Mouse (Mus musculus): ENCODE measurements at regions not wholly inside any gene's neighbourhood (a gene's known extent, or its start where the extent isn't known, plus 50 kb on each side); places are given as distances from the start of the nearest gene placed in this dataset.
A peak's percentile ranks its signal among the peaks of the same experiment; 100 is the strongest.

DNA sequence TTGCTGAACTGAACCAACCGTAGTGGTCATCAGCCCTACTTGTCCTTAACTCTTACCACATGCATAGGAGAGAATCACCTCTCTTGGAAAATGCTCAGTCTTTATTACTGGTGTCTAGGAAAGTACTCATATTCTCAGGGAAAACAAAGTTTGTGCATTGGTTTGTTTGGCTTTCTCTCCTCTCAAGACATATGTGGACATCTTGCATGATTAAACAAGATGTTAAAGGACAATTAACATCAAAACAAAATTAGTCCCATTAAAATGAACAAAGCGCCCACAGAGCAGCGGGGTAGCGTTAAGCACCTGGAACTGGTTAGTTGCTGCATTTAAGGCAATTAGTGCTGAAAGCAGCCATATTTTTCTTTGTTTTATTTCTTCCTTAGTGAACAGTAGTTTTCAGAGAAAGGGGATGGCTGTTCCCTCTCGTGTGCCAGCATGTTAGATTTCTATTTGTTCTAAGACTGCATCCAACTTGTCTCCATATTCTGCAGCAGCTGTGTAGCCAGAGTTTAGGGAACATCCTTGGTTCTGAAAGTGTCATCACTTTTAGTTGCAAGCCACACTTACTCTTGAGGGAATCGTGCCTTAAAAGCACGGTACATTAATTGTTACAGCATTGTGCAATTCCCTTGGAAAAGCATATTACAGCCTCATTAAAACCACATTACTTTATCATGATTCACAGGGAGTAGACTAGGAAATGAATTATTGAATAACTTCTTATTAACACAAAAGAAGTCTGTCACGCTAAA, 137.7 kb downstream of the Ube2u start:
- DNase-seq (ENCODE audit: low spot score in 2 of 2): no peak

DNA sequence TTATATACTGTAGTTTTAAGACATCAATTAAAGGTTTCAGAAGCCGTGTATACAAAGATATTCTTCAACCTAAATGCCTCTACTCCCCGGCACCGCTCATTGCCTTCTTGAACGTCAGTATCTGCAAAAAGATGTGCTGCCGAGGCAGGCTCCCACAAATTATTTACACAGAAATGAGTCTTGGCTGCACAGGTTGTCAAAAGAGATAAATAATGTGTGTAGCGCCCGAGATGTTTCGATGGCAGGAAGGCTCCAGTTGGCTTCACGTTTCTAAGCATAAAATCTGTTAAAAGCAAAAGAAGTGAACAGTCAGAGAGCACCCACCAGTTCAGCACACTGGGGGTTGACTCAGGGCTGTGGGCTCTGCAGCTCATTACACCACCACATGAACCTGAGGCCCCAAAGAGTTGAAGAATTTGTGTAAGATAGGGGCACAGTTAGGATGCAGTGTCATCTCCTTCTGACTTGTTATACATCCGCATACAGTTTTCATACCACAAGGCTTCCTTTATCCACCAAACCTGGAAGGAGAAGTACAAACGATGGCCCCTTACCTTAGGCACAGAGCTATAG, 138.4 kb downstream of the Ube2u start:
- DNase-seq (ENCODE audit: low spot score in 2 of 2): no peak

DNA sequence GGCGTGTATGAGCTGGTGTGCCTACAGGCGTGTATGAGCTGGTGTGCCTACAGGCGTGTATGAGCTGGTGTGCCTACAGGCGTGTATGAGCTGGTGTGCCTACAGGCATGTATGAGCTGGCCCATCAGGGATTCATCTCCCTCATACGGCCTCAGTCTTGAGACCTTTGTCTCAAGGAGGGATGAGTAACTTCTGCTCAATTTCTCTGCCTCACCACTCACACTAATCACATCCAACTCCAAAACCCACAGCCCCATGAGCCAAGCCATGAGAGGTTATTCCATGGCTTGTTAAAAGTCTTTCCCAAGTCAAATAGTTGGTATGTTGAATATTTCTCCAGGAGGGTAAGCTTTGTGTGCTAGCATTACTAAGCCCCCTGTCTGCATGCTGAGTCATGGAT, 146.0 kb downstream of the Ube2u start:
- DNase-seq (ENCODE audit: low spot score in 2 of 2): no peak

DNA sequence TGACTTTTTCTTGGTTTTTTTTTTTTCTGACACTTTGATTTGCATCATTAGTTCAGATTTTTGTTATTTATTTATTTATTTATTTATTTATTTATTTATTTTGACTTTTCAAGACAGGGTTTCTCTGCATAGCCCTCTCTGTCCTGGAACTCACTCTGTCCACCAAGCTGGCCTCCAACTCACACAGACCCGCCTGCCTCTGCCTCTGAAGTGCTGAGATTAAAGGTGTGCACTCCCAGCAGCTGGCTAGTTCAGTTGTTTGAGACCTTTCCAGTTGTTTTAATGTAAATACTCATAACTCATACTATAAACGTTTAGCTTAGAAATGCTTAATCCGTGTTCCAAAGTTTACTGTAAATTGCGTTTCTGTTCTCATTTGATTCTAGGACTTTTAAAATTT, 147.9 kb downstream of the Ube2u start:
- DNase-seq (ENCODE audit: low spot score in 2 of 2): no peak

DNA sequence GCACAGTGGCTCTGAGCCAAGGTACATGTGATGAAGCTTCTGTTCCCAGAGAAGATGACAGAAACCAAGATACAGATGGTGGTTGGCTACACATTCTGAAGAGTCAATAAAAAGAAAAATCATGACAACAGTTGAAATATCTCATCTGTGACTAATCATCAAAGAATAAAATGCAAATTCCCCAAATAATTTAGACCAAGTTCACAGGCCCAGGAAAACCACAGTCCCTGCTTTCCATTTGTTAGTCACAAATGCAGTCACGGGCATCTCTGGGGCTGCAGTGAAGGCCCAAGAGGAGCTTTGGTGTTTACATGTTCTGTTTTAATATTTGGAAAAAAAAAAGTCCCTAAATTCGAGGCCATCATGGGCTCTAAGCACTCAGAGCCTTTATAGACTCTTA, 142.1 kb upstream of the Cachd1 start:
- no peak for DNase-seq (ENCODE audit: low spot score in 2 of 2)

DNA sequence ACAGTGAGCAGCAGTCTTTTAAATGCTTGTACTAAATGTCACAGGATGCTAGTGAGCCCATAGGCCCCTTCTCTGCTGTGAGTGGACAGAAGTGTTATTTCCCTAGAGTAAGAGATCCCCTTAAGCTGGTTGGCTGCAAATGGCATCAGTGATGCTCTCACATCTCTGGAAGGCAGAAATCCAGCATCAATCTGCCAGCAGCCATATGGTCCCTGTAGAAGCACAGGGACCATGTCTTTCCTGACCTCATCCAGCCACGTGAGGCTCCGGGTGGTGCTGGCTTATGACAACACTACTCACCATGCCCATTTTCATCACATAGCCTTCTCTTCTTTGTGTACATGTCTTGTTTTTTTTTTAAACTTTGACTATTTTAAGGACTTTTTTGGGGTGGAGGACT, 138.9 kb upstream of the Cachd1 start:
- DNase-seq (ENCODE audit: low spot score in 2 of 2): no peak

DNA sequence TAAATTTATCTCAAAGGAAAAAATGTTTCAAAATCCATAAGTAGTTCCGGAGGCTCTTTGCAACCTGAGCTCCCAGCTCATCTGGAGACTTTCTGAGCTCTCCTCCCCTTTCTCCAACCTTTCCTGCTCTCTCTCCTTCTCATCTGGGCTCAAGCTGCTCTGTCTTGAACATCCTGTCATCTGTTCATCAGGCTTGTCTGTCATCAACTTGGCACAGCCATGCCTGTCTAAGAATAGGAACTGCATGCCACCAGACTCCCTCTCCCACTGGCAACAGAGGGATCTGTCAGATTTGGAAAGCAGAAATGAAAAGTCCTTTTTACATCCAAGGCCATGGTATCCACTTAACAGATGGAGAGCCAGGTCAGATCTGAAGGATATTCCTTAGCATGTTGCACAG, 115.3 kb upstream of the Cachd1 start:
- peak; percentile 15 for DNase-seq (ENCODE audit: low spot score in 2 of 2)

DNA sequence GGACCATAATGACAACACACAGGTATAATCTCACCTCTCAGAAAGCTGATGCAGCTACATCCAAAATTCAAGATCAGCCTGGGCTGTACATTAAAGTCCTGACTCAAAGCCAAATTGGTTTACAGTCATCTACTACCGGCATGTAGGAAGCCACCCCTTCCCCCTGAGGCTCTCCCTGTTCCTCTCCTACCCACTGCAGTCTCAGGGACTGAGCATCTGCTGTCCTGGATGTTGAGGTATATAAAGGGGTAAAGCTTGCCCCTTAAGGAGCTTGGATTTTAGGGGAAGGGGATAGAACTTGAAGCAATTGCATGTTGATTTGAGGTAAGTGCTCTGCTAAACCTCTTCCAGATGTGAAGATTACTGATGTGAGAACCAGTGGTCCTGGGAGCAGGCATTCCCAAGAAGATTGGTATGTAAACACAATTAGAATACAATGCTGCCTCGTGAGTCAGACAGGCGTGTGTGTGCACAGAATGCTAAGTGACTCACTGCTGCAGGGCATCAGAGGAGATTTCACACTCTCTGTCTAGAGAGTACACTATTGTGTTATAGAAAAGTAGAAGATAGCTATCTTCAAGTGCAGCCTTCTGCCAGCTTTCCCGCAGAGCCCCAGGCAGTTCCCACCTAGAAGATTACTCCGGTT, 111.7 kb upstream of the Cachd1 start:
- DNase-seq (ENCODE audit: low spot score in 2 of 2): no peak

DNA sequence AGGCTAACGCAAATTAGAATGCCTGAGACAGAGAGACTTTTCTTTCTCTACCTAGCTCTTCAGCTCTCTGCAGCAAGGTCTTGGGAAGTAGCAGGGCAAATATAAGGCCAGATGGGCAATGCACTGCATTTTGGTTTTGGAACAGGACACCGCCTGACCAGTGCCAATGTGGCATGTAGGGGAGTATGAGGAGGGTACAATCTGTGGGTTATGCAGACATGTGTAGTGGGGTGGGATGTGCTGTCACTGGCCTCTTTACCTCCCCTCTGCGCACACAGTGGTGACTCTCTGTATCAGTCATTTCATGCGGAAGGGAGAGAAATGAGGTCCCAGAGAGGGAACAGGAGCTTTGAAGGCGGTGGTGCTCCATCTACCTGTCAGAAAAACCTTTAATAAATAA, 105.9 kb upstream of the Cachd1 start:
- DNase-seq (ENCODE audit: low spot score in 2 of 2): no peak

DNA sequence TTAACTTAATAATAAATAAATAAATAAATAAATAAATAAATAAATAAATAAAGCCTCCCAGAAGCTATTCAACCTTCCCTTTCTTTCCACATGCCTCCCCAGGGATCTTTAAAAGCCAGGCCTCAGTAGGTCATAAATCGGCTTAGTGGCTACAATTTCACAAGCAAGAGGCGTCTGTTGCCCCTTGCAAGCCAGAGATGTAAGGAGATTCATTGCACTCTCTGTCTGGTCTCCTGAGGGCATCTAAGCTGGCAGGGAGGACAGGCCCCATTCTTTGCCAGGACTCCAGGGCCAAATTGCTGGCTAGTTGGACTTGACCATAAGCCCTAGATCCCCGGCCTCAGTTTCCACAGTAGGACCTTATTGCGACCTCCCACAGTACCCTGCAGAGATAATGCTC, 101.6 kb upstream of the Cachd1 start:
- no peak for DNase-seq (ENCODE audit: low spot score in 2 of 2)

DNA sequence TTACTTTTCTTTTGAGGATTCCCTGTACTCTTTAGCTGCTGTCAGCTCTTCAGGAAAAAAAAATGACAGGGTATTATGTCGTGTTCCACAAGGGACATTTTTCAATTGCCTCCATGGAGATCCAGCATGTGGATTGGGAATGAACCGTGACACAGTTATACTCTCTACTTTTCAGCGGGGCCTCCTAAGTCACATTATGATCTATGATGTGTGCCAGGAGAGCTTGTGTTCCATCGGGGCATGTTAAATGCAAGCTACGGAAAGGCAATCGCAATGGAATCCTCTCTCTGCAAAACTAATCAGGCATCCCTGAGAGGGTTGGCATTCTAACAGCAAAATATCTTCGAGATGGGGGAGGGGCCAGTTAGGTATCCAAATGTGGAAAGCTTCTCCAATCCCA, 92.7 kb upstream of the Cachd1 start:
- no peak for DNase-seq (ENCODE audit: low spot score in 2 of 2)

DNA sequence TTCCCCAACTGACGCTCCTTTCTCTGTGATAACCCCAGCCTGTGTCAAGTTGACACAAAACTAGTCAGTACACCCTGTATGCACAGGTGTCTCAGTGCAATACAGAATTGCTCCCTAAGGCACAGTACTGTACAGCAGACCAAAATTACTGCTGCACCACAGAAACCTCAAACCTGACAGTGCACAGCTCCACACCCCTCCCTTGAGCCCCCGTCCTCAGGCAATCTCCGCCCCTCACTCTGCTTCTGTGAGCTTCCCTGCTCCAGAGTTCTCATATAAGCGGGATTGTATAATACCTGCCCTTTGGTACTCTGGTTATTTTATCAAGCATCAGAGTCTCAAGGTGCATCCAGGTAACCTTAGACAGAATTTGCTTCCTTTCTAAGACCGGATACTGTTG, 76.5 kb upstream of the Cachd1 start:
- DNase-seq (ENCODE audit: low spot score in 2 of 2): no peak

DNA sequence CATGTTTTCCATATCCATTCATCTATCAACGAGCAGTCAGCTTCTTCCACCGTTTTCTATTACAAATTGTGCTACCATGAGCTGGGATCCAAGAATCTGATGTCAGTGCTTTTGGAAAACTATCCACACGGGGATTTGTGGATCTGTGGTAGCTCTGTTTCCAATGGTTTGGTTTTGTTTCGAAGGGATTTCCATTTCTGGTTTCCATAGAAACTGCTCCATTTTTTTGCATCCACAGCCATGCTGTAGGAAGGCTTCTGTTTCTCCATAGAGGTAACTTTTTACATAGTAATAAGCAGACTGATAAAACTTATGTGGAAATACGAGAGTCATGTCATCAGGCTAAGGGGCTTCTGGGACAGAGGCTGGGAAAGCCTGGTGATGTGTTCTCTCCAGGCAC, 76.1 kb upstream of the Cachd1 start:
- DNase-seq (ENCODE audit: low spot score in 2 of 2): no peak

DNA sequence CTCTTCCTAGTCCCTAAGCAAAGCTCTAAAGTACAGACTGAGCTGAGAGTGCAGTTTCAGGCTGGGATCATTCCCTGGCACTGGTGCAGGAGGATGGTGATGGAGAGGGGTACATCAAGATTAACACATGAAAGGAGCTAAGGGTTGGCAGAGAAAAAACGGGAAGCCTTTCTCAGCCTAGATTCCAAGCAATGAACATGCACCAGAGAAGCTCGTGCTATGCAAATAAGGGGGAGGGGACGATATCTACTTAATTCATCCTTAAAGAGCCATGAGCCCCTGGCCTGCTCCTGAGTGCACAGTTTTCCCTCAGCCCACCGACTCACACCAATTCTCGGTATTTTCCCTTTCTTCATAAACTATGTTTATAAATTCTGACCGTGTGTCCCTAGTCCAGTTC, 70.5 kb upstream of the Cachd1 start:
- DNase-seq (ENCODE audit: low spot score in 2 of 2): no peak

DNA sequence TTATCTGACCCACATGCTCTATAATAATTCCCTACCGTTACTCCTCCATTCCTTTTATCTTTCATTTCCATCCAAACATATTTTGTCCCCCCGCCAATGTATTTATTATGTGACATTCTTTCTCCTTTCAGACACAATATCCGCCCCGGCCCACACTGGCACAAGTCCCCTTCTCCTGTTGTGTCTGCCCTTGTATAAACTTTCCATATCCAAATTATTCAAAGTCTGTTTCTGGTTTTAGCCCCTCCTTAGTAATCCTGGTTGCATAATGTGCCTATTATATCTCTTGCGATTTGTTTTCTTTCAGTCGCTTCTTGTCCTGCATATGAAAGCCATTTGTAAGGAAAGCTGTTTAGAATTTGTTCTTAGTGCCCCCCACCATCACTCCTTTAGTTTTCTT, 69.3 kb upstream of the Cachd1 start:
- no peak for DNase-seq (ENCODE audit: low spot score in 2 of 2)

DNA sequence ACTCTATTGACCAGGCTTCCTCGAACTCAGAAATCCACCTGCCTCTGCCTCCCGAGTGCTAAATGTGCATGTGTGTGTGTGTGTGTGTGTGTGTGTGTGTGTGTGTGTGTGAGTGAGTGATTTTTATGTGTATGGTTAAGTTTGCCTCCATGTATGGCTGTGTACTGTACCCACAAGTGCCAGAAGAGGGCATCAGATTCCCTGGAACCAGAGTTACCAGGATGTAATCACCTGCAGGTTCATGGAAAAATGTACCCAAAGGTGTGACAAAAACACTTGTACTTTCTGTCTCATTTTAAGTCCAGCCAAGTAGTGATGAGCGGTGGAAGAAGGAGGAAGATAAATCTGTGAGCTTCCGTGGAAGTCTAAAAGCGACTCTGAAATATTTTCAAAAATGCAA, 68.2 kb upstream of the Cachd1 start:
- no peak for DNase-seq (ENCODE audit: low spot score in 2 of 2)

DNA sequence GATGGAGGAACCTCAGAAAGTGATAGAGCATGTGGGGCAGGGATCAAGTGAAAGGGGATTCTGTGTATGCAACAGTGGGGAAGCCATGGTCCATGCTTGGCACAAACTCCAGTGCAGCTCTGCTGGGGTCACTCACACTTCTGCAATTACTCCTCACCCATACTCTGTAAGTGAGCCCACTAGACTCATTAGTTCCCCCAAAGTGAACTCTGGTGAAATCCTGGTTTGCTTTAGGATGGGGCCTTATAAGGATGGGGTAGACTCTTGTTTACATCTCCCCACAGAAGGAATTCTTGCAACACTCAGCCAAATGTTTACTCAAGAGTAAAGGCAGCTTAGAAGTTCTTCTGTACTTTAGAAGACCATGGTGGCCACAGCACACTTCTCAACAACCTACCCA, 62.2 kb upstream of the Cachd1 start:
- no peak for DNase-seq (ENCODE audit: low spot score in 2 of 2)

DNA sequence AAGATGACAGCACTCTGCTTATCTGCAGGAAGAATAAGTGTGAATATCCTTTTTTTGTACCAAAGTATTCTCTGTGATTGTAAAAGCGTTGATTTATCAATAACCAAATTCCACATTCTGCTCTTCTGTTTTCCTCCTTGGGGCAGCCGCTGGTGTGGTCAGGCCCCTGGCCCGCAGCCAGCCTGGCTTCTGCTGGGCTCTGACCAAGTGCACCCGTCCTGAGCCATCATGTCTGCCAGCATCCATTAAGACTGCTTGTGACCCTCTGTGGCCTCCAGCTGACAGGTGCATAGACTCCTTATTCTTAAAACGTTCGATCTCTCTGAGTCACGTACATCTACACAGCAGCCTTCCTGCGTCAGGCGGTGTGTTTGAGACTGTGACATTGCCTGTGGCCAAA, 58.9 kb upstream of the Cachd1 start:
- no peak for DNase-seq (ENCODE audit: low spot score in 2 of 2)

DNA sequence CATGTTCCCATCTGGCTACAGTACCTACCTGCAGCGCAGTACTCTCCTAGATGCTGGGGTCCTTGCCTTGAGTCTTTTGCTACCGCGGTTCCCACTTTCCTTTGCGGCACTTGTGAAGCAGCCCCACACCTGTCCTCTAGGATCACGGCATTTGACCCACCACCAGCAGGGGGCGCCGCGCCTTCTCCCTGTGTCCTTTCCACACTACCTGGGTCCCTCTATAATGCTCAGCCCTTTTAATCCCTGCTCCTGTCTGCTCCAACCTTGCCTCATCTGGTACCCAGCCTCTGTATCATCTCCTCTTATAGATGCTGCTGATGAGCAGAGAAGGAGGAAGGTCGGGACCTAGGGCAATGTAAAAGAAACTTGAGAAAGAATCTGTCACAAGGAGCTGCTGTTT, 53.9 kb upstream of the Cachd1 start:
- peak in 1 of 2 experiments; percentile 18 for DNase-seq (ENCODE audit: low spot score in 2 of 2)

DNA sequence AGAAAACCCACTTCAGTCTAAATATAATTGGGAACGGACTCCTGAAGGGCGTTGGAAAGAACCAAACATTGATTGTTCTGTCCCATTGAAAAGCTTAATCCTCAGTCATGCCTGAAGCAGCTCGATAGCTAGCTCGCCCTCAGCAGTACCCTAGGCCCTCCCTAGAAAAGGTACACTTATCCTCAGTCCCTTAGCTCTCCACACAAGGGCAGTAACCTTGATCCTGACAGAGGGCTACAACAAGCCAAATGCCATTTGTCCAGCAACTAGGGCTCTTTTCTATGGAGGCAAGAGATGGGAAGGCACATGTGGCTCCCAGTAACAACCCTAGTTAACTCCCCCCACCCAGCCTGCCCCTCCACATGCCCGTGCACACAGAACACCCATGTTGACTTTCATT, 53.4 kb upstream of the Cachd1 start:
- no peak for DNase-seq (ENCODE audit: low spot score in 2 of 2)

DNA sequence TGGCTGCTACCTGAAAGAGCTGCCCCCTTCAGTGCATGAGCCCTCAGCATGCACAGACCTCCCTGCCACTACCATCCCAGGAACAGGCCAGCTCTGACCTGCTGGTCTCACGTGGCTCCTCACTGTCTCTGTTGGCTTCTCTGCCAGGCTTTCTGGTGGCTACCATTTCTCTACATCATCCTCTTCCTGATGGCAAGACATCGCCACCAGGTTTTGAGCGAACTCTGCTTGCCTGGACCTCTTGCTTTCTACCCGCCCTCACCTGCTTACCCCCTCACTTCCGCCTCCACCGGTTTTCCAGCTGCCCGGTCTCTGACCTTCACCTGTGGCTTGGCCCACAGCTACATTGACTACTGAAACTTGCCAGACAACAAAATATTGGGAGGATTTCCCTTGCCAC, 50.7 kb upstream of the Cachd1 start:
- no peak for DNase-seq (ENCODE audit: low spot score in 2 of 2)

DNA sequence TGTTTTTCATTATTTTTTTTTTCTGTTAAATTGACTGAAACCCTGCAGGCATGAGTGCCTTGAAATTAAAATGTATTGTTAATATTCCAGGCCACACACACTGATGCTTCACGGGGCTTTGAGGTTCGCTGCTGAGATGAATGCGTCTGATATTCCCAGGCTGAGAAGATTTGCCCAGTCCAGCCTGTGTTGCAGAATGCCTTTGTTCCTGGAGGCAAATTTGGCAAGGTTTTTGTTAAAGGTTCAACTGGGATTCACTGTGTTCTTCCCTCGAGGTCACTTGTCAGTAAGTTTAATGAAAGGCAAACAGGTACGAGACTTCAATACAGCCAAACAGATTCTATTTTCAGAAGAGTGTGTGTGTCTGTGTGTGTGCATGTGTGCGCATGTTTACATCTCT, 50.0 kb upstream of the Cachd1 start:
- DNase-seq (ENCODE audit: low spot score in 2 of 2): no peak
